8 mouse cellular contexts compared by ENCODE assay signal in the genomic region with DNA sequence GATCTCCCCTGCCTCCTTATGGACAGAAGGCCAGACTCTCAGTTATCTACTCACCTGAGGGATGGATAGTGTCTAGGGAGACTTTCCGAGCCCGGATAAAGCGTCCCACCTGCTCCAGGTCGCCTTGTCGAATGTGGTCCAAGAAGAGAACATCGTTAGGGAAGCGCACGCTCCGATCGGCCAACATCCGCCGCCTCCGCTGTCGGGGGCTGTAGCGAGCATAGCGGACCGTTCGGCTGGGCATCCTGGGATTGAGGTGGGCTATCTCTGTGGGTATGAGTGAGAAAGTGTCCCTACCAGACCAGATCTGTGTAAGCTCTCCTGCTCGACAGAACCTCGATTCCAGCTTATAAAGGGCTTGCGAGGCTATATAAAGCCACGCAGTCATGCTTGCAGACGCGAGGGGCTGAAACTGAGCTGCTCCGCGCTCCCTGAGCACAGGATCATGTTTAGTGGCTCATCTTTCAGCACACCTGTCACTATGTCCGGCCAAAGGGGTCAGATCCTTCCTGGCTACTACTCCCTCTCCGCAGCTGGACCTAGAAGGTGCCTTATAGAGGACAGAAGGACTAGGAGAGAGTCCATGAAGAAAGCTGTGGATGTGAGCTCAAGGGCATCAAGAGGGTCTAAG. TPM values are rescaled to one million over a fixed set of nuclear protein-coding genes. Genes with fewer than 3 reads are reported as not detected.
DNase-seq lines count a peak whose midpoint lies in the region; ATAC-seq lines count a peak whose summit lies in the region.

Gene Ppp1r27 (minus strand): TSS at position 323 of the 631 bp plus-strand sequence.

- no peak for DNase-seq in heart, postnatal 14 days
- DNase-seq in ZHBTc4 (ENCODE audit: low read depth, low spot score): peak; percentile 23
- DNase-seq in gastrocnemius, postnatal 4 days (ENCODE audit: low spot score in 2 of 2): no peak
- DNase-seq in embryo, embryonic 11 days: no peak
- no peak for DNase-seq in B cell, adult 2 months

- H3K9me3 ChIP-seq in heart, embryonic 14.5 days (ENCODE audit: control insufficient read depth, low read length): no peaks in the 10 kb centered on the region

- no peaks in the 10 kb centered on the region for H3K27me3 ChIP-seq in heart, embryonic 14.5 days (ENCODE audit: control insufficient read depth, insufficient read depth, low read length)

- H3K9ac ChIP-seq in heart, embryonic 14.5 days (ENCODE audit: low read length): peak within 1 kb of the TSS; percentile 93

- ATAC-seq in heart, embryonic 14.5 days (ENCODE audit: insufficient number of reproducible peaks, insufficient read depth, low FRiP score, low read depth): no peak
- ATAC-seq in erythroid progenitor cell, adult 5-6 weeks (replicated peaks; ENCODE audit: low FRiP score, poor library complexity, severe bottlenecking): no peak

- peak within 1 kb of the TSS; percentile 70 to 98 for H3K4me3 ChIP-seq in heart, embryonic 14.5 days (ENCODE audit: control insufficient read depth in 1 of 2, insufficient read depth in 1 of 2, low read depth in 1 of 2, low read length in 2 of 2)
- H3K4me3 ChIP-seq in macrophage (ENCODE audit: inconsistent target): peak within 1 kb of the TSS; percentile 46

- peak within 1 kb of the TSS in 1 of 2 experiments; percentile 75; a peak in 2 of 4 replicates for H3K27ac ChIP-seq in heart, embryonic 14.5 days (replicated peaks in 1 of 2; ENCODE audit: control insufficient read depth in 1 of 2, insufficient read depth in 1 of 2, low read depth in 2 of 2, low read length in 2 of 2)
- peak within 1 kb of the TSS; percentile 46 for H3K27ac ChIP-seq in macrophage

- WGBS in heart, embryonic 14.5 days: 91% methylated on average over 28 of the region's 28 CpGs
- WGBS in macrophage (ENCODE audit: missing documents): 96% methylated on average over 25 of the region's 28 CpGs

- peaks cover 5% of the 10 kb centered on the region; the same call in 1 of the 2 replicates for H3K36me3 ChIP-seq in heart, embryonic 14.5 days (ENCODE audit: control insufficient read depth, insufficient read depth, low read length)
- H3K36me3 ChIP-seq in macrophage (ENCODE audit: inconsistent target): no peaks in the 10 kb centered on the region

- peaks cover 19 to 32% of the 10 kb centered on the region in 2 experiments for H3K4me1 ChIP-seq in heart, embryonic 14.5 days (ENCODE audit: control insufficient read depth in 2 of 2, insufficient read depth in 2 of 2, low read length in 2 of 2)

- peak within 1 kb of the TSS; percentile 96 for H3K4me2 ChIP-seq in heart, embryonic 14.5 days (ENCODE audit: low read length)

- peaks cover 32% of the 10 kb centered on the region for H3K79me2 ChIP-seq in macrophage (ENCODE audit: inconsistent target)

- intact Hi-C loops in heart, postnatal 14 days (cut with DNase I): no loop called here

RNA-seq across cellular contexts. Expression of gene Ppp1r27, which starts in this region (rescaled TPM):
- polyA plus RNA-seq in heart, embryonic 14.5 days (2014; fragmentation: Nextera tagmentation; extraction: Ambion mirVana): not detected in 2 replicates
- under 1 TPM in 1 of 2 experiments, not detected in 1; 0.39 TPM for total RNA-seq in heart, postnatal 14 days (2021)
- 10 to 100 TPM; 80.7 to 99.3 TPM for total RNA-seq in gastrocnemius, postnatal 4 days (2021)
- total RNA-seq in macrophage (2018; cell fraction: chromatin; rRNA removed): not detected
- total RNA-seq in macrophage (2018; cell fraction: cytosol; rRNA removed): under 1 TPM in 1 of 26 experiments, not detected in 25; 0.33 TPM
- not detected for total RNA-seq in macrophage (2018; cell fraction: nucleus; rRNA removed)
- not detected in 3 replicates for polyA plus RNA-seq in macrophage (2018)
- total RNA-seq in erythroid progenitor cell, adult 5-6 weeks (2015; ENCODE audit: low replicate concordance): not detected in 2 replicates
- not detected in 2 replicates for total RNA-seq in erythroid progenitor cell, adult 5-6 weeks (2017; ENCODE audit: low replicate concordance)

Comparison
In these comparisons a context has a peak if more than half of its experiments do, and no peak if none do; other contexts are left out.
1. RNA of gene Ppp1r27 (total RNA-seq): 80.7 to 99.3 TPM in gastrocnemius, postnatal 4 days; 0.39 TPM in heart, postnatal 14 days and not detected in erythroid progenitor cell, adult 5-6 weeks; every median in the first group is over 10 times any median in the second.